Mouse (Mus musculus) MEL (cell line): Measurements from ENCODE around the gene Map2k4. TPM values are rescaled to one million over a fixed set of nuclear protein-coding genes. Genes with fewer than 3 reads are reported as not detected.

Experiments used
- DNase-seq: peaks from one replicate; pipeline ENCODE4 v3.0.0; 2011; ENCODE audit warnings: low read depth, low spot score
- H3K27ac ChIP-seq: 2 replicates; pipeline ENCODE4 v1.5.1; 2012; ENCODE audit warnings: low read depth, mild to moderate bottlenecking, control low read depth, low read length, moderate library complexity; ENCODE audit not compliant: control insufficient read depth
- H3K27me3 ChIP-seq, 2 experiments: fragments of 150-350 bp in 1 of 2; sonication (generic) in 1 of 2; 2 replicates each; pipeline ENCODE4 v1.6.1; 2012; ENCODE audit warnings: low read length in 2 of 2, mild to moderate bottlenecking in 2 of 2, improper control_type of control experiment in 1 of 2, moderate library complexity in 1 of 2; ENCODE audit not compliant: insufficient read depth in 2 of 2, control insufficient read depth in 1 of 2
- H3K36me3 ChIP-seq, 2 experiments: 2 replicates each; pipeline ENCODE4 v1.6.1; 2012 to 2014; ENCODE audit warnings: low read length in 2 of 2, improper control_type of control experiment in 1 of 2, inconsistent platforms in 1 of 2, mild to moderate bottlenecking in 1 of 2; ENCODE audit not compliant: insufficient read depth in 2 of 2, control insufficient read depth in 1 of 2
- H3K4me1 ChIP-seq, 2 experiments: fragments of 150-350 bp in 1 of 2; sonication (generic) in 1 of 2; 2 replicates each; pipeline ENCODE4 v1.6.1; 2012; ENCODE audit warnings: low read length in 2 of 2, improper control_type of control experiment in 1 of 2, mild to moderate bottlenecking in 1 of 2; ENCODE audit not compliant: insufficient read depth in 2 of 2, control insufficient read depth in 1 of 2
- H3K4me3 ChIP-seq, 2 experiments: fragments of 150-350 bp in 1 of 2; sonication (generic) in 1 of 2; 2 replicates each; pipeline ENCODE4 v1.5.1; 2012; ENCODE audit warnings: low read depth in 2 of 2, low read length in 2 of 2, mild to moderate bottlenecking in 2 of 2, moderate library complexity in 2 of 2, control low read depth in 1 of 2, improper control_type of control experiment in 1 of 2; ENCODE audit not compliant: control insufficient read depth in 1 of 2, insufficient read depth in 1 of 2
- H3K79me2 ChIP-seq: 2 replicates; pipeline ENCODE4 v1.6.1; 2012; ENCODE audit warnings: mild to moderate bottlenecking, low read length, moderate library complexity; ENCODE audit not compliant: control insufficient read depth, poor library complexity, insufficient read depth
- H3K9ac ChIP-seq: 2 replicates; pipeline ENCODE4 v1.6.1; 2012; ENCODE audit warnings: low read depth, mild to moderate bottlenecking, control low read depth, low read length, moderate library complexity; ENCODE audit not compliant: control insufficient read depth, poor library complexity, severe bottlenecking
- H3K9me3 ChIP-seq: fragments of 150-350 bp; sonication (generic); replicated peaks from 2 replicates; pipeline ENCODE4 v1.6.1; 2012; ENCODE audit warnings: mild to moderate bottlenecking, low read length, improper control_type of control experiment, moderate library complexity; ENCODE audit not compliant: insufficient read depth
- CHD1 ChIP-seq: IDR thresholded peaks from 2 replicates; pipeline ENCODE4 v1.6.1; 2012; ENCODE audit warnings: low read depth, mild to moderate bottlenecking, inconsistent platforms, low read length, improper control_type of control experiment
- CHD2 ChIP-seq: IDR thresholded peaks from 2 replicates; pipeline ENCODE4 v1.6.1; 2011; ENCODE audit warnings: low read length, improper control_type of control experiment
- E2F4 ChIP-seq: IDR thresholded peaks from 2 replicates; pipeline ENCODE4 v1.6.1; 2011; ENCODE audit warnings: low read depth, low read length, improper control_type of control experiment, borderline replicate concordance
- EP300 ChIP-seq, 2 experiments: IDR thresholded peaks; 2 replicates each; pipeline ENCODE4 v1.6.1; 2011; ENCODE audit warnings: improper control_type of control experiment in 2 of 2, low read length in 2 of 2, low read depth in 1 of 2, mild to moderate bottlenecking in 1 of 2
- ETS1 ChIP-seq: IDR thresholded peaks from 2 replicates; pipeline ENCODE4 v1.6.1; 2012; ENCODE audit warnings: low read depth, mild to moderate bottlenecking, inconsistent platforms, low read length, improper control_type of control experiment, moderate library complexity
- GATA1 ChIP-seq: IDR thresholded peaks from 2 replicates; pipeline ENCODE4 v1.6.1; 2011; ENCODE audit warnings: low read depth, low read length, improper control_type of control experiment
- HCFC1 ChIP-seq: IDR thresholded peaks from 2 replicates; pipeline ENCODE4 v1.6.1; 2012; ENCODE audit warnings: low read depth, mild to moderate bottlenecking, inconsistent platforms, low read length, improper control_type of control experiment, moderate library complexity
- JUND ChIP-seq: IDR thresholded peaks from 2 replicates; pipeline ENCODE4 v1.6.1; 2011; ENCODE audit warnings: low read depth, mild to moderate bottlenecking, improper control_type of control experiment, low read length
- KAT2A ChIP-seq: conservative IDR thresholded peaks from 2 replicates; pipeline ENCODE4 v1.6.1; 2012; ENCODE audit warnings: low read depth, low read length, improper control_type of control experiment, inconsistent platforms
- MAX ChIP-seq: IDR thresholded peaks from 2 replicates; pipeline ENCODE4 v1.6.1; 2011; ENCODE audit warnings: low read length, improper control_type of control experiment
- MYC ChIP-seq: IDR thresholded peaks from 2 replicates; pipeline ENCODE4 v1.6.1; 2011; ENCODE audit warnings: low read depth, mild to moderate bottlenecking, low read length, improper control_type of control experiment, moderate library complexity
- POLR2AphosphoS5 ChIP-seq: IDR thresholded peaks from 2 replicates; pipeline ENCODE4 v1.6.1; 2012; ENCODE audit warnings: low read depth, borderline replicate concordance, mild to moderate bottlenecking, inconsistent platforms, low read length, moderate library complexity, mixed read lengths
- SMC3 ChIP-seq: IDR thresholded peaks from 2 replicates; pipeline ENCODE4 v1.6.1; 2011; ENCODE audit warnings: low read depth, low read length, improper control_type of control experiment
- ZNF384 ChIP-seq: IDR thresholded peaks from 2 replicates; pipeline ENCODE4 v1.6.1; 2012; ENCODE audit warnings: low read depth, mild to moderate bottlenecking, inconsistent platforms, low read length, improper control_type of control experiment
- polyA plus RNA-seq, 2 experiments: library from polyadenylated mRNA; stranded (reverse) in 1 of 2; unstranded in 1 of 2; fragments of >175 nt in 1 of 2; fragments of >200 nt in 1 of 2; gene quantifications; 2 replicates each; pipeline versions ENCODE4 v1.2.1 to v1.2.4; 2012; ENCODE audit warnings: low replicate concordance in 2 of 2, low read depth in 1 of 2; ENCODE audit not compliant: insufficient read length in 2 of 2, insufficient read depth in 1 of 2, missing spikeins in 1 of 2
- total RNA-seq: library from RNA; depleted of rRNA; stranded (reverse); fragments of 300-350 nt; gene quantifications from 2 replicates; pipeline ENCODE4 v1.2.3, GENCODE M21; 2012

The Map2k4 gene
- total and polyA plus RNA-seq, 3 experiments: 20.0 to 70.7 (median 21.8) TPM

GRCm38 (mm10) chr11:65777810-65778209, 10.3 kb downstream of the Map2k4 start:
- H3K4me1 ChIP-seq: peaks cover 23 to 35% of the 10 kb centered on the region in 2 experiments
- no peak overlapping the region for H3K27ac ChIP-seq

DNA sequence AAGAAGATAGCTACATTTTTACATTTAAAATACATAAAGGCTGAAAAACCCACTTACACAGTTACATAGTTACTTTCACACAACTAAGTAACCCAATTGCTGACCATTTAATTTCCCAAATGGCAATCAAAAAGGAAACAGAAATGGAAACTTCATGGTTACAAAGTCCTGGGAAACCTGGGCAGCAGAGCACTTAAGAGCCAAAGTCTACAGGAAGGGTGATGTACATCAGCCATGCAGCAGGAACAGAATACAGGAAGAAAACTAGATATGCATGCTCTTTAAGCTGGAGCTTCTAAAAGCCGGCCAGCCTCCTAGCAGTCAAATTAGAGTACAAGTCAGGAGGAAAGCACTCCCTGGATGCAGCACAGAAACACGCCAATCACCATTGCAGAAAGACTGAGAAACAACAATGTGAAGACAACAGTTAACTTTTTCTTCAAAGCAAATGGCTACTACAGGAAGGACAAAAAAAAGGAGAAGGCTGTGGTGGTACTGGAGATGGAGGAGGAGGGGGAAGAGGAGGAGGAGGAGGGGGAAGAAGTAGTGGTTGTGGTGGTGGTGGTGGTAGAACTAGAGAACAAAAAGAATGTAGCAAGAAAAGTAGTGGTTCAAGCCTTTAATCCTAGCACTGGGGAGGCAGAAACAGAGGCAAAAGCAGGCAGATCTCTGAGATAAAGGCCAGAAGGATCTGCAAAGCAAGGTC, 11.0 kb downstream of the Map2k4 start:
- Histone ChIP-seq H3K27ac (no peak overlapping the region), H3K4me3 (no peak overlapping the region), H3K9me3 (no peaks in the 10 kb centered on the region), H3K36me3 (peaks cover 8 to 30% of the 10 kb centered on the region in 2 experiments; a peak in 3 of 4 replicates), H3K4me1 (peaks cover 23 to 36% of the 10 kb centered on the region in 2 experiments), H3K9ac (no peak overlapping the region), H3K27me3 (no peaks in the 10 kb centered on the region), H3K79me2 (peaks cover 11% of the 10 kb centered on the region)
- TF ChIP-seq E2F4: no peak
- TF ChIP-seq CHD1: 0 out of 2 replicates have a peak, but pooled peaks have one; percentile 0
- no peak for DNase-seq

More at GRCm38 (mm10) chr11:65777810-65778209, 10.3 kb downstream of the Map2k4 start:
- no peak overlapping the region for H3K9ac ChIP-seq
- H3K79me2 ChIP-seq: peaks cover 11% of the 10 kb centered on the region
- TF ChIP-seq KAT2A: no peak
- TF ChIP-seq JUND: no peak
- TF ChIP-seq EP300 (IDR thresholded peaks at IDR 0.05; ENCODE audit: low read depth in 1 of 2, low read length in 2 of 2): no peak
- TF ChIP-seq SMC3: no peak
- TF ChIP-seq ZNF384: no peak
- no peak for TF ChIP-seq CHD2
- no peak overlapping the region for H3K4me3 ChIP-seq
- no peaks in the 10 kb centered on the region for H3K9me3 ChIP-seq
- DNase-seq: no peak
- H3K27me3 ChIP-seq: no peaks in the 10 kb centered on the region
- peaks cover 8 to 30% of the 10 kb centered on the region in 2 experiments; a peak in 3 of 4 replicates for H3K36me3 ChIP-seq

GRCm38 (mm10) chr11:65773946-65774656, 14.0 kb downstream of the Map2k4 start:
- peaks cover 3 to 53% of the 10 kb centered on the region in 2 experiments; a peak in 2 of 4 replicates for H3K36me3 ChIP-seq
- H3K27ac ChIP-seq: peak overlapping the region; percentile 57
- H3K9me3 ChIP-seq: no peaks in the 10 kb centered on the region
- peak; percentile 77 for DNase-seq
- TF ChIP-seq HCFC1 (no peak), GATA1 (peak; percentile 65), MAX (peak; percentile 27; the same call in 1 of the 2 replicates), POLR2AphosphoS5 (no peak), EP300 (IDR thresholded peaks at IDR 0.05; ENCODE audit: low read depth in 1 of 2, low read length in 2 of 2) (peak; percentile 78 to 85), ETS1 (0 out of 2 replicates have a peak, but pooled peaks have one; percentile 30), MYC (no peak; the same call in 1 of the 2 replicates), ZNF384 (no peak)
- TF ChIP-seq, all 39 proteins: peak for 4
- Histone ChIP-seq H3K79me2 (peaks cover 18% of the 10 kb centered on the region), H3K27me3 (no peaks in the 10 kb centered on the region), H3K4me1 (peaks cover 33 to 57% of the 10 kb centered on the region in 2 experiments), H3K4me3 (peak overlapping the region; percentile 3 to 49; a peak in 3 of 4 replicates), H3K9ac (peak overlapping the region; percentile 38)
